Mouse (Mus musculus) liver (tissue): Measurements from ENCODE around the gene Nktr.

Source experiments
- DNase-seq: peaks from one replicate; pipeline ENCODE4 v3.0.0-alpha.2; 2020; ENCODE audit warnings: mixed read lengths

The Nktr gene

GRCm38 (mm10) chr9:121718792-121719318 is at the start of gene Nktr:
TSS of gene Nktr (plus strand) at chr9:121719169.
- peak; percentile 98 for DNase-seq

- DNase-seq = peak; percentile 58
Measured at GRCm38 (mm10) chr9:121669348-121669791, 49.6 kb upstream of the Nktr start.

DNA sequence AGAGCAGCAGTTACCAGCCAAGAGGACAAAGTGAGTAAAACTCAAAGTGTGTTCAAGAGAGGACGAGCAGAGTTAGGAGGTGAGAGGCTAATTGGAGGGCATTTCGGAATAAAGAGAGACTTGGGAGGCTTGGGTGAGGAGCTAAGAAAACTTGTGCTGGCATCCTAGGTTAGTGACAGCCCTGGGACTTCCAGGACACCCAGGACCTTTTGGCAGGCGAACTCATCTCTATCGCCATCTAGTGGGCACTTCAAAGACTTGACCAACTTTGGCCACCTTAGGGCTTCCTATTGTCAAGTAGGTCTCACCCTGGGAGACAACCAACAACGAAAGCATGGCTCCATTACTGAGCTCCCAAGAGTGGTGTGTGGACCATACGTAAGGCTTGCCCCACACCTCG is 47.7 kb upstream of the Nktr start:
- DNase-seq = peak; percentile 41

- DNase-seq = peak; percentile 44
Measured at GRCm38 (mm10) chr9:121672311-121672710, 46.7 kb upstream of the Nktr start.

- DNase-seq = no peak
Measured at GRCm38 (mm10) chr9:121673716-121674115, 45.3 kb upstream of the Nktr start.

DNA sequence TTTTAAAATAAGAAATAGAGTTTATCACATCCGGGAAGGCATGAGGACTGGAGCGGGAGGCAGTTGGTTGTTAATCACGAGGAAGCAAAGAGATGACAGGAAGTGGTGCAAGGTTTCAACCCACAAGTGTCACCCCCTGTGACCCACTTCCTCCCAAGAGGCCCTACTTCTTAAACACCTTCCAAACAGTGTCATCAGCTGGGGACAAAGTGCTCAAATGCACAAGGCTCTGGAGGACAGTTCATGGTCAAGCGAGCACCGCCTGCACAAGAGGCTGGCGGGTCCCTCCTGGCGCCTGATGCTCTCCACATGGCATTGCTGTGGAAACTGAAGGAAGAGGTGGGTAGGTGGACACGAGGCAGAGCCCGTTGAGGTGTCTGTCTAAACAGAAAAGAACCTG is 44.0 kb upstream of the Nktr start:
- no peak for DNase-seq

DNA sequence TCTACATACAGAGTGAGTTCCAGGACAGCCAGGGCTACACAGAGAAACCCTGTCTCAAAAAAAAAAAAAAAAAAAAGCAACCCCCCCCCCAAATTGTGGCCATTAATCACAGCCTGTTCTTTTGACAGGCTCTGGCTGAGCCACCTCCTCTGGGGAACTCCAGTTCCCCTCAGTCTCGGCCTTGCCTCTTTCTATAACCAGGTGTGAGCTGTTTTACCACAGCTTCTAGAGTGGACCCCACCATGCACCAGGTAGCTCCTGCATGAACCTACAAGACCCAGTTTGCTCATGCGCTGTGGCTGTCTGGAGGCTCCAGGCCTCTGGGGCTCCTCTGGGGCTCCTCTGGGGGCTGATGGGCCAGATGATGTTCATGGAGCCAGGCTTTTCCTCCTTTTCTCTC is 43.4 kb upstream of the Nktr start:
- no peak for DNase-seq

DNA sequence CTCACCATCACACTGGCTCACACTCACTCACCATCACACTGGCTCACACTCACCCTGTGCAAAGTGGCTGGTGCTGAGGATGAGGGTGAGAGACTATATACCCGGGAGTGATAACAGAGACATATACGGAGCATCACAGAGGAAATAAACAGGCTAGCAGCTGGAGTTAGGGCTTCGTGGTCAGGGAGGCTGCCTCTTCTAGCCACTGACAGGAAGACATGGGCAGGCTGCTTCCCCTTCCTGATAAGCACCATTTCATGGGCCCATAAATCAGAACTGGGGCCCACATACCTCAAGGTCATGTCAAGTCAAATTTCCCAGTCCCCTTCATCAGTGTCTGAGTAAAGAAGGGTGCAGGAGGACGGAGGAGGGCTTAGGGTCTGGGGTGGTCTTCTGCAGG is 41.9 kb upstream of the Nktr start:
- DNase-seq = no peak

DNA sequence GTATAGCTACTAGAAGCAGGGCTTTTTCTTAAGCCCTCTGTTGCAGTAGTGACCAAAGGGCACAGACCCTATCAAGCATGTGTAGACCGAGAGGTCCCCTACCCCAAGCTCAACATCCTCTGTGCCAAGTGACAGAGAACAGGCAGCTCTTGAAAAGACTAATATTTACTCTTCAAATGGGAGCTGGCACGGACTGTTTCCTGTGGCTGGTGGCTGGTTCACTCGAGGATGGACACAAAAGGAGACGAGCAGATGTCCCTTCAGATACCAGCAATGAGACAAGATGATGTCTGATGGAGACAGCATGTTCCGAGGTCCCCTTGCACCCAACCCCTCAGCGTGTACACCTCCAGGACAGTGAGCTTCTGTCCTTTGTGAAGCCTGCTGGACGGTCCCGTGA is 41.5 kb upstream of the Nktr start:
- DNase-seq = no peak

GRCm38 (mm10) chr9:121679549-121679948 is 39.4 kb upstream of the Nktr start:
- peak; percentile 39 for DNase-seq

DNA sequence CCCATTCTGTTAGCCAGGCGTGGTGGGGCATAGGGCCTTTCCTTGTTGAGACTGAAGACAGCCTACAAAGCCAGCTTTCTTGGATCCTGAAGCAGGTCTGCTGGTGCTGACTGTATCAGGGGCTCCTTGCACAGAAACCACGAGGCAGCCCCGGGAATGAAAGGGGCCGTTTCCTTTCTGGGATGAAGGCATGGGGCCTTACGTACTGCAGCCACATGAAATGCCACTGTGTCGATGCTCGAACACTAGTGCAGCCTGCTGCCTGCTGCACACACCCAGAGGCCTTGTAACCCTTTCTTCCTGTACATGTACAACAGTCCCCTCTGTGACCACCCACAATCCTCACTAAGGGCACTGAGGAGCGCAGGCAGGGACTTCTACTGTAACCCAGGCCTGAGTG is 37.8 kb upstream of the Nktr start:
- DNase-seq = no peak

DNA sequence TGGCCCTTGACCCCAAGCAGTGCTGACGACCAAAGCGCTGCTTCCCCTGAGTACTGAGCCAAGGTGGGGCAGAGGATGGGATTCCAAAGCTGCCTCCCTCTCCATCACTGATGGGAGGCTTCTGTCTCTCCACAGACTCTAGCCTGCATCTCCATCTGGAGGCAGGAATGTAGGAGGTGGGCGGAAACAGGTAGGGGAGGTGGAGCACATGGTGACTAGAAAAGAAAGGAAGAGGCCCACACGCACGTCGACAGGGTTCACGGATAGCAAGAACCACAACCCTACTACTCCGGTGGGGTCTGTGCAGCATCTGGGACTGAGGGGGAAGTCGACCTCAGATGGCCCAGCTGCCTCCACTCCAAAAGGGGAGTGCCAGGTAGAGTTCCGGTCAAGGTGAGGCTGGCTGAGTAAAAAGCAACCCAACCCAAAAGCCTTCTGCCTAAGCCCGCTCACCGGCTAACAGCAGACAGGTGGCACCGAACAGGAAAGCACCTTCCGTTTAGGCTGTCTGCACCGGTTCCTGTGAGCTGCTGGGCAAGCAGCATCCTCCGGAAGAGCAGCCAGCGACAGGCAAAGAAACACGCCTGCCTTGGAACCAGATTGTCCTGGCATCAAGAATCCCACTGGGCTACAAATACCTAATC is 36.8 kb upstream of the Nktr start:
- DNase-seq = no peak

- no peak for DNase-seq
Measured at GRCm38 (mm10) chr9:121684702-121685101, 34.3 kb upstream of the Nktr start.

- no peak for DNase-seq
Measured at GRCm38 (mm10) chr9:121690200-121690651, 28.7 kb upstream of the Nktr start.

DNA sequence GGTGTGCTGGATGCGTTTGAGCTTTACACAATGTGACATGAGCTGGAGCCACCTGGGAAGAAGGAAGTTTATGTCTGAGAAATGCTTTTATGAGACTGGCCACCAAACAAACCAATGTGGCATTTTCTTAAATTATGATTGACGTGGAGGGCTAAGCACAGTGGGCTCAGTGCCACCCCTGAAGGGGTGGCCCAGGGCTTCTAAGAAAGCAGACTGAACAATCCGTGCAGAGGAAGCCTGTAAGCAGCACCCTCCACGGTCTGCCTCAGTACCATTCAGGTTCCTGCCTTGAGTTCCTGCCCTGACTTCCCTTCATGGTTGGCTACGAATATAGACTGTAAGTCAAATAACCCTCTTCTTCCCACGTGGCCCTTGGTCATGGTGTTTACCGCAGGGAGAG is 28.2 kb upstream of the Nktr start:
- DNase-seq = no peak

GRCm38 (mm10) chr9:121694736-121695135 is 24.2 kb upstream of the Nktr start:
- DNase-seq = no peak

DNA sequence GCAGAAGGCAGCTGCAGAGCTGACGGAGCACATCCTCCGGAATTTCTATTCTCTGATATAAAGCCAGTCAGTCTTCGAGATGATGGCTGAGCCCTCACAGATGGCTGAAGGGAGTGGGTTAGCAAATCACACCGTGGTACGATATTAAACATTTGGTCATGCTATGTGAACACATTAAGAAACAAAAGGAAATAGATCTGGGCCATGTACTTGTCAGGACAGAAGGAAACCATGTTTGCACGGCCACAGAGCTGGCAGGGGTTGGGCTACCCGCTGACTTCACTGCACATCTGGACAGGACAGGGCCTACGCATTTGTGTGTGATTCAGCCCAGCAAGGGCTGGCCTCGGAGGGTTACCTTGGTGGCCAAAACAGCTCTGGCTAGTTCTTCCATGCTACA is 22.3 kb upstream of the Nktr start:
- no peak for DNase-seq

DNA sequence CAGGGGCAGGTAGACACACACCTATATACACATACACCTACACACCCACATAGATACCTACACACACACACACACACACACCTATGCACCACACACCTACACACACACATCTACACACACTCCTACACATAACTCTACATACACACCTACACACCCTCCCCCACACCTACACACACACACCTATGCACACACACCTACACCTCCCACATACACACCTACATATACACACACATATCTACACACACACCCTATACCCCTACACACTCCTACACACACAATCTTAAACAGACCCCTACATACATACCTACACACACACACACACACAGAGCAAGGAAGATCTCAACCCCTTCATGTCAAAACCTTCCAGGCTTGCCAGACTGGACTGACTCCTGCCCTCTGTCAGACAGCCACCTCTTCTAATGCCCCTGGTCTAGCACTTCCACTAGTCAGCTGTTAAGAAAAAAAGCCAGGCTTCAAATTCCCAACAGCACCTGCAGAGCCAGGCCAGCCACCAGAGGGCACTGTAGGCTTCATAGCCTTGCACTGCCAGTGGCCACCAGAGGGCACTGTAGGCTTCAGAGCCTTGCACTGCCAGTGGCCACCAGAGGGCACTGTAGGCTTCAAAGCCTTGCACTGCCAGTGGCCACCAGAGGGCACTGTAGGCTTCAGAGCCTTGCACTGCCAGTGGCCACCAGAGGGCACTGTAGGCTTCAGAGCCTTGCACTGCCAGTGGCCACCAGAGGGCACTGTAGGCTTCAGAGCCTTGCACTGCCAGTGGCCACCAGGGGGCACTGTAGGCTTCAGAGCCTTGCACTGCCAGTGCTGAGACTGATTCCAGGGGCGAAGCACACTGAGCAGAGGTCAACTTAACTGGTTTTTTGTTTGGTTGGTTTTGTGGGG is 21.6 kb upstream of the Nktr start:
- DNase-seq = peak; percentile 54

GRCm38 (mm10) chr9:121704261-121704645 is 14.7 kb upstream of the Nktr start:
- DNase-seq = no peak

DNA sequence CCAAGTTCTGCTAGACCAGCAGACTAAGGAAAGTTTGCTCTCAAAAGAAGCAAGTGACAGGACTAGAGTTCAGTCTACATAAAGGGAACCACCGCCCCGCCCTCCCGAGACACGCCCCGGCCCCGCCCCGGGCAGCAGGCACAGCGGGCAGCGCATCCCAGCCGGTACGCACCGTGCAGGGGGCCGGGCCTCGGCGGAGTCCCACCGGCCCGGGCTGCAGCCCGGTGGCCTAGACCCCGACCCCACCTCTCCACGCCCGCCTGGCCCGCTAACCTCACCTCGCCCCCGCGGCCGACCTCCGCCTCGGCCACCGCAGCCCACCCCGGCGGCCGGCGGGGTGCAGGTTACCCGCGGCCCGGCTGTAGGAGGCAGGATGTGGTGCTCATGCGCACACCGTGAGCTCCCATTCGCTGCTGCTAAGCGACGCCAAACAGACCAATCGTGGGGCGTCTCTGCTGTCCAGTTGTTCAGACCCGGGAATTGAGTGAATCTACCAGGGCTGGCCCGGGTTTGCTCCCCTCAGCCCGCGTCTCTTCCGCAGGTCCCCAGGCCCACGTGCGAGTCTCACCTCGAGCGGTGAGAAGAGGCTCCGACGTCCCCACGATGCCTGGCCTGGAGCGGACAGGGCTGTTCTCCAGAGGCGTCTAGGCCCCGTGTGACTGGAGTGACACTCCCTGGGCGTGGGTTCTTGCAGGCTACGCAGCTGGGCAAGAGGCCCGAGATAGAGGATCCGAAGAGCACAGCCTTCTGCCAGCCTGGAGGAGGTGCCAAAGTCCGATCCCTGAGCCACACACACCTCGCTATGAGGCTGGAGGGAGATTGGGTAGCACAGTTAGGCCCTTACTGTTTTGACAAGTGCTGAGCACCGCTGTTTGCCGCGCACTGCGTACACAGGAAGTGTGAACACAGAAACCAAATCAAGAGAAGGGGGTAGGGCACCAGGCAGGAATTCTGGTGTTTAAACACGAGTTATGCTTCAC is 14.0 kb upstream of the Nktr start, which contains the start of gene Sec22c:
Gene Sec22c (minus strand): TSS at position 845 of the 980 bp plus-strand sequence.
- DNase-seq = peak; percentile 93

GRCm38 (mm10) chr9:121706029-121706675 is 12.8 kb upstream of the Nktr start:
- no peak for DNase-seq

DNA sequence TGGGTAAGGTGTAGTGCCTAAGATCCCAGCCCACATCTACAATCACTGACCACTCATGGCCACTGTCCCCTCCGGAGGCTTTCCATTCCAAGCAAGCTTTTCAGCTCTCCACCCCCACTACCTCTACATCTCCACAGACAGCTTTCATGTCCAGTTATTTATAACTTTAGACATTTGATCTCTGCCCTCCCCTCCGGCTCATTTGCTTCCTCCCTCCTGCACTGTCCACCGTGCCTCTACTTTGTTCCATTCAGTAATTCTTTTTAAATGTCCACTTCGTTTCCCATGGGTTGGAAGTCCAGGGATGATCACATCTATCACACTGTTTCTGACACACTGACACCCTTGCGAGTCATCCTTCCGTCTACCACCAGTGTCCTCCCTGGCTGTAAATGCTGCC is 11.2 kb upstream of the Nktr start:
- no peak for DNase-seq
